Mouse (Mus musculus) CH12.LX (cell line): ENCODE data around the gene Gm10324.
"Not testable (repeated sequence)": the region's sequence is repeated elsewhere in the genome, so short reads cannot be mapped to it uniquely, and the experiment has no call there.

Experiments
- BHLHE40 ChIP-seq: IDR thresholded peaks from 2 replicates; pipeline ENCODE4 v1.6.1; 2011; ENCODE audit warnings: mild to moderate bottlenecking, low read depth, low read length, improper control_type of control experiment
- CHD2 ChIP-seq: IDR thresholded peaks from 2 replicates; pipeline ENCODE4 v1.6.1; 2011; ENCODE audit warnings: low read length, improper control_type of control experiment
- CTCF ChIP-seq, 2 experiments: IDR thresholded peaks in 1 of 2; conservative IDR thresholded peaks in 1 of 2; 2 replicates each; pipeline ENCODE4 v1.5.1; 2011 to 2012; ENCODE audit warnings: low read depth in 2 of 2, low read length in 2 of 2, improper control_type of control experiment in 1 of 2, inconsistent platforms in 1 of 2, mild to moderate bottlenecking in 1 of 2, moderate library complexity in 1 of 2
- JUND ChIP-seq: conservative IDR thresholded peaks from 2 replicates; pipeline ENCODE4 v1.6.1; 2011; ENCODE audit warnings: low read depth, low read length, improper control_type of control experiment
- MAFK ChIP-seq: IDR thresholded peaks from 2 replicates; pipeline ENCODE4 v1.6.1; 2011; ENCODE audit warnings: low read length, improper control_type of control experiment; ENCODE audit not compliant: insufficient replicate concordance
- MAX ChIP-seq: IDR thresholded peaks from 2 replicates; pipeline ENCODE4 v1.6.1; 2011; ENCODE audit warnings: low read length, improper control_type of control experiment
- POLR2A ChIP-seq: IDR thresholded peaks from 2 replicates; pipeline ENCODE4 v1.6.1; 2011; ENCODE audit warnings: low read depth, mild to moderate bottlenecking, improper control_type of control experiment, low read length
- RCOR1 ChIP-seq: conservative IDR thresholded peaks from 2 replicates; pipeline ENCODE4 v1.6.1; 2012; ENCODE audit warnings: low read depth, mild to moderate bottlenecking, inconsistent platforms, low read length, improper control_type of control experiment
- SIN3A ChIP-seq: IDR thresholded peaks from 2 replicates; pipeline ENCODE4 v1.6.1; 2012; ENCODE audit warnings: low read length, improper control_type of control experiment, inconsistent platforms
- USF1 ChIP-seq: IDR thresholded peaks from 2 replicates; pipeline ENCODE4 v1.6.1; 2014; ENCODE audit warnings: low read depth, mild to moderate bottlenecking, inconsistent platforms, low read length, improper control_type of control experiment

- not testable (repeated sequence) for TF ChIP-seq CTCF (conservative IDR thresholded peaks at IDR 0.05 in 1 of 2, IDR thresholded peaks at IDR 0.05 in 1 of 2; ENCODE audit: low read depth in 2 of 2, low read length in 2 of 2); JUND; MAX; CHD2; POLR2A; RCOR1; MAFK; SIN3A; USF1; BHLHE40
Measured at GRCm38 (mm10) chr13:66119247-66119646, at the start of gene Gm10324.
